Mouse (Mus musculus) urinary bladder, postnatal 36 days (tissue): ENCODE results near the gene Rev3l.
A peak's percentile ranks its signal among the peaks of the same experiment; 100 is the strongest.
"Not testable (repeated sequence)": the region's sequence is repeated elsewhere in the genome, so short reads cannot be mapped to it uniquely, and the experiment has no call there.

Experiments
- DNase-seq, 2 experiments: peaks; one replicate each; pipeline ENCODE4 v3.0.0; 2022; ENCODE audit warnings: low spot score in 2 of 2, mixed read lengths in 1 of 2

The Rev3l gene

DNA sequence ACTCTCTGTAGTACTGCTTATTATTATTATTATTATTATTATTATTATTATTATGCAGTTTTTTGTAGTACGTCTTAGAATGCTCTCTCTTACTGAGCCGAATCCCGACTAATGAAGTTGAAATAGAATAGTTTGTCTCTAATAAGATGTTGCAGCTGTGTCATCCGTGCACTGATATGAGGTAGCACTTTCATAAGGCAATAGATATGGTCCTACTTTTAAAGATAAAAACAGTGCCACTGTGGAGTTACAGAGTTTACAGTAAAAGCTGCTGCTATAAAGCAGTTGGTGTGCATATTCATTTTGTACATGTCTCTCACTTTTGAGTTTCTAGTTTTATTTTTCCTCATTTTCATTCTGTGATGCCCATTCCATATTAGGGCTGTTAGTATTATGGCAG lies 46.4 kb downstream of the Rev3l start:
- no peak for DNase-seq

- DNase-seq = no peak
Measured at GRCm38 (mm10) chr10:39785241-39785640, 53.3 kb downstream of the Rev3l start.

DNA sequence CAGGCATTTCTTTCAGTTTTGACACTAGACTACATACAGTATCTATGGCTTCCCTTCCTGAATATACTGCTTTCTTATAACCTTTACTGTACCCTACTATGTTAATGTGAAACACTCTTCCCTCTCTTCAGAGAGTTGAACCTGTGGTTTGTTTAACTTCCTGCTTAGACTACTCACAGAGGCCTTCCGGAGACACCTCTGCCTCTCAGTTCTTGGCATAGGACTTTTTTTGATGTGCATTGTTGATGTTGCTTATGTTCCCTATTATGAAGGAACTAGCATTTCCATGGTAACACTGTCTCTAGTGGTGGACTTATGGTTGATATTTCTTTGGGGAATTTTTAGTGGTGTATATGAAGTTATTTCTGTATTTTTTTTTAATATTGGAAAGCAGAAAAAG lies 61.4 kb downstream of the Rev3l start:
- no peak for DNase-seq

DNA sequence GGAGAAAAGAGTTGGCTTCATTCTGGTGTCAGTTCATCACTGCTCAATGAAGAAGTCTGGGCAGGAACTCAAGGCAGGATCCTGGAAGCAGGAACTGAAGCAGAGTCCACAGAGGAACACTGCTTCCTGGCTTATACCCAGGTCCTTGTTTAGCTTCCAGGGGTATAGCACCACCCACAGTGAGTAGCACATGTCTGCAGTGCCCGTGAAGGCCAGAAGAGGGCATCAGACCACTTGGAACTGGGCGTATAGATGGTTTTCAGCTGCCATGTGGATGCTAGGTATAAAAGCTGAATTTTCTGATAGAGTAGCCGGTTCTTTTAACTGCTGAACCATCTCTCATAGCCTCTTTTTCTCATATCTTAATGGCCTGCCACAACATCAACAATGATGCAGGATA lies 79.6 kb downstream of the Rev3l start:
- DNase-seq = peak in 1 of 2 experiments; percentile 8

GRCm38 (mm10) chr10:39842621-39843020 lies 110.7 kb downstream of the Rev3l start:
- DNase-seq = no peak

- DNase-seq = no peak
Measured at GRCm38 (mm10) chr10:39865509-39865908, 133.6 kb downstream of the Rev3l start.

DNA sequence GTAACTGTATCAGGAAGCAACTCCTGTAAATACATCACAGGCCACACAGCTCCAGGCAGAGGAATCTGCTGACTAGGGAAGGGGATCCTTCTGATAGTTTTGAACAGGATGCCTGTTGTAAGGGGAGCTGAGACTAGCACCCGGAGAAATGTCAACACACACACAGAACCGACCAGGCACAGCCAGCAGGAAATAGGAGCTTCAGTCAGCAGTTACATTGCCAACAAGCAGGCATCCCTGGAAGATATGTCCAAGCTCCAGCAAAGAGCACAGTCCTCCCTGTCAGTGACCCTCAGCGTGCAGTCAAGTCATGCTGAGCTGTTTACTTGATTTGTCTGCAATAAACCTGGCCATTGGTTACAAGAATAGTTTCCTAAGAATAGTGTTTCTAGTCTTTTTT lies 156.7 kb downstream of the Rev3l start:
- DNase-seq = no peak

DNA sequence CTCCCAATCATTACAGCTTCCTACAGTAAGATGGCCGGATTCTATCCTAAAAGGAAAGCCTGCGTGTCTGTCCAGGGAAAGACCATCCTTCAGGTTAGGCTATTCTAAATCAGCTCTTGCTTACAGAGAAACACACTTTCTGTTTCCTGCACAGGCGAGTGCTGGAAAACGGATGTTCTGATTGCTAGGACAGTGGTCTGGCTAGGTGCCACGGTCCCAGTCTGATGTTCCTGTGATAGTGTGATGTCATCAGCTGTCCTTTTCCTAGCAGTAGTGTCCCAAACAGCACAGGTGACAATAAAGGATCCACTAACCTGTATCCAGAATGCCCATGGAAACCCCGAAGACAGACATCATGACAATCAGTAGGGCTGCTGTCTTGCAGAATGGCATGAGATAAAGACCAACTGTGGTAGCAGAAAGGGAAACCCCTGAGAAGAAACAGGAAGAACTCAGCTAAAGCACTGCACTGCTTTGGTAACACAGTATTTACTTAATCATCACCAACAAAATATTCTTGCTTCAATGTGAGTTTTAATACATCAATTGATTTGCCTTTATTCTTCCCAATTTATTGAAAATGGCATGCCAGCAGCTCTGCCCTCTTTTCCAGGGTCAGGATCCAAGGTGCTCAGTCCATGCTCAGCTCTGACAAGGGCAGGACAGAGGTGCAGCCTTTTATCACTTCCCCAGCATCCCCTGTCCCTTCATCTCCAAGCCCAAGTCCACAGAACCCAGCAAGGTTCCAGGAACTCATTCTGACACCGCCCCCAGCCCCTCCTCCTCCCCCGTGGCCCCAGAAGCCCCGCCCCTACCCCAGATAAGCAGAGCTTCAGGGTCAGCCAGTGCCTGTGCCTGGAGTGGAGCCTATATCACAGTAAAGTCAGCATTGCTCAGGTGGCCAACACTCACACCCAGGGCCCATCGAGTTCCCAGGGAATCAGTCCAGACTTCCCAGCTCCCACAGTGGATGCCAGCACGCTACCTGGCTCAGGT lies 162.1 kb downstream of the Rev3l start:
- DNase-seq = no peak

DNA sequence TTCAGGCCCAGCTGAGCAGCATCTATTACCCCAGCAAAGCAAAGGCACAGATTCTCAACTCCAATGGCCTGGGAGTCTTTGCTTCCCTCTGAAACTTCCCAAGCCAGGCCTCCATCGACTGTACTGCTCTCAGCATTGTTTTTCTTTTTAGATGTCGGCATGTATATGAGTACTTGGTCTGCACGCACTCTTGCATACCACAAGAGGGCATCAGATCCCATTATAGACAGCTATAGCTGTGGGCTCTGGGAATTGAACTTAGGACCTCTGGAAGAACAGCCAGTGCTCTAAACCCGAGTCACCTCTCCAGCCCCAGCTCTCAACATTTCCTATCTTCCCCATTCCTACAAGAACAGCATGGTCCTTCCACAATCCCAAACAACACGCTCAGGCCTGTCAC lies 164.6 kb downstream of the Rev3l start:
- no peak for DNase-seq

- DNase-seq = peak; percentile 77 to 88
Measured at GRCm38 (mm10) chr10:39898874-39899371, 167.0 kb downstream of the Rev3l start, which contains the start of gene Mfsd4b4. Gene Mfsd4b4 (minus strand): TSS chr10:39899238.

GRCm38 (mm10) chr10:39904191-39904590 lies 172.3 kb downstream of the Rev3l start:
- DNase-seq = no peak

DNA sequence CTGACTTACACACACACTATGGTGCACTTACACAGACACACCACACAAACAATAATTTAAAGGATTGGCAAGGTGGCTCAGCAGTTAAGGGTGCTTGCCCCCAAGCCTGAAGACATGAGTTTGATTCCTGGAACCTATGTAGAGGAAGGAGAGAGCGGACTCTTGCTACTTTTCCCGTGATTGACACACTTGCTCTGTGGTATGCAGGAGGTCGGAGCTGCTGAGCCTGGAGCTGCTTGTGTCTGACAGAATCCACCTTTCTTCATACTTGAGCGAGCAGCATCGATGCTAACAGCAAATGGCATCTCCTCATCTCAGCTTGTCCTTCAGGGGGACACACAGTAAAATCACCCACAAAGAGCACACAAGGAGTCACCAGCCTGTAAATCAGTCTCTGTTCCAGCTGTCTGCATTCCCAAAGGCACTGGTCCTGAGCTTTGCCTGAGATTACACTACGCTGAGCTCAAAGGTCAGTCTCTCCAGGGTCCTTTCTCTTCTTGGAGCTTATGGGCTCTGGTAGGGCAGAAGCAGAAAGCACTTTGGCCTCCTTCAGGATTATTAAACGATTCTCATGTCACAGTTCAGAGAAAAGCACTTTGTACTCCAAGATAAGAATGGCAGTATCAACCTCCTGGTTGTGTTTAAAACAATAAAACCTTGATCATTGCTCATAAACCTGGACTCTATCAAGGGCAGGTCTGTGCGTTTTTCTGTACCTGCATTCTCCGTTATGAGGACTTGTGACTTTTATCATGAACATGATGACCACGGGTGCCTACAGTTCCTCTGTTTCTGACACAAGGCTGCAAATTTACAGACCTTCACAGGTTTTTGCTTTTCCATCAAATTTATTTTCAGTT lies 175.1 kb downstream of the Rev3l start:
- DNase-seq = no peak

DNA sequence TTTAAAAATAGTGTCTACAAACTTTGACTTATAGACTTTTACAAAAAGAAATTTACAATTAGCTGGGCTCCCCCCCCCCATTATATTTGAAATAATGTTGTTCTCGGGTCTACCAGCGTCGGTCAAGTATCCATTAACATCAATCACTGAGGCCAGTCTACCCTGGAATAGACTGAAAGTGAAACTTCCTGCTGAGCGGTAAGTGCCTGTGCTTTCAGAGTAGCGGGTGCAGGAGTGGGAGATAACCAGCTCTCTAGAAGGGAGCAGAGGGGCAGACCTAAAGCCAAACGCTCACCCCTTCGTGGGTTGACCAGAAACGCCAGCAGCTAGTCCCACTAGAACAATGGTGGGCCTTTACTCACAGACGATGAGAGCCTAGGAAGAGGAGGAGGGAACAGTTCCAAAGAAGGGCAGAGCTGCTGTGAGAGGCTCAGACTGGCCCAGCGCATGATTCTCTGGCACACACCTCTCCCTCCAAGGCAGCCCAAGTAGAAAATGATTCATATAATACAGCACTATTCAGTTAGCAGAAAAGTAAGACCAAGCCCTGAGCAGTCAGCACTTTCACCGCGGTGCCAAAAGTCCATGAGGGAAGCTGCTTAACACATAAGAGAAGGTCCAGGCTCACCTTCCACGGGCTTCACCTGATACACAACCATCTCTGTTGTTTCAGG lies 177.0 kb downstream of the Rev3l start:
- no peak for DNase-seq

GRCm38 (mm10) chr10:39912616-39913015 lies 180.7 kb downstream of the Rev3l start:
- no peak for DNase-seq

DNA sequence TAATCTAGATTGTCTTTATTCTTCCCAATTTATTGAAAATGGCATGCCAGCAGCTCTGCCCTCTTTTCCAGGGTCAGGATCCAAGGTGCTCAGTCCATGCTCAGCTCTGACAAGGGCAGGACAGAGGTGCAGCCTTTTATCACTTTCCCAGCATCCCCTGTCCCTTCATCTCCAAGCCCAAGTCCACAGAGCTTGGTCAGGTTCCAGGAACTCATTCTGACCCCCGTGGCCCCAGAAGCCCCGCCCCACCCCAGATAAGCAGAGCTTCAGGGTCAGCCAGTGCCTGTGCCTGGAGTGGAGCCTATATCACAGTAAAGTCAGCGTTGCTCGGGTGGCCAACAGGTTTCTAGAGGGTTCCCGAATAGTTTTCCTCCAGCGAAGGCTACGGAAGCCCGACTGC lies 192.6 kb downstream of the Rev3l start:
- DNase-seq = not testable (repeated sequence)
